Mouse (Mus musculus) hindbrain, postnatal 0 days (tissue): ENCODE data around the gene Filip1l. TPM values are rescaled to one million over a fixed set of nuclear protein-coding genes. Genes with fewer than 3 reads are reported as not detected.

ENCODE experiments used
- ATAC-seq: fragments of 200-750 bp; cut with Nextera tagmentation; 2 replicates; pipeline ENCODE4 v1.8.0; 2017; ENCODE audit warnings: mild to moderate bottlenecking, moderate TSS enrichment, moderate library complexity
- DNase-seq: peaks from one replicate; pipeline ENCODE4 v3.0.0-alpha.2; 2015; ENCODE audit warnings: low spot score
- H3K27ac ChIP-seq: fragments of 300-500 bp; sonication (generic); 2 replicates; pipeline ENCODE4 v1.5.1; 2014; ENCODE audit warnings: mild to moderate bottlenecking
- H3K27me3 ChIP-seq: fragments of 300-500 bp; sonication (generic); 2 replicates; pipeline ENCODE4 v1.6.1; 2014; ENCODE audit warnings: low read length, mixed read lengths; ENCODE audit not compliant: insufficient read depth
- H3K36me3 ChIP-seq: fragments of 300-500 bp; sonication (generic); 2 replicates; pipeline ENCODE4 v1.6.1; 2014; ENCODE audit warnings: low read length, mixed read lengths; ENCODE audit not compliant: insufficient read depth
- H3K4me1 ChIP-seq: fragments of 300-500 bp; sonication (generic); 2 replicates; pipeline ENCODE4 v1.6.1; 2014; ENCODE audit warnings: antibody characterized with exemption, low read length, mixed read lengths; ENCODE audit not compliant: insufficient read depth
- H3K4me2 ChIP-seq: fragments of 300-500 bp; sonication (generic); 2 replicates; pipeline ENCODE4 v1.6.1; 2014; ENCODE audit warnings: low read depth, mild to moderate bottlenecking, low read length, moderate library complexity, mixed read lengths
- H3K4me3 ChIP-seq: fragments of 300-500 bp; sonication (generic); 2 replicates; pipeline ENCODE4 v1.5.1; 2014; ENCODE audit warnings: low read length
- H3K9ac ChIP-seq: fragments of 300-500 bp; sonication (generic); replicated peaks from 2 replicates; pipeline ENCODE4 v1.6.1; 2014; ENCODE audit warnings: mild to moderate bottlenecking, low read length, moderate library complexity, mixed read lengths
- H3K9me3 ChIP-seq: fragments of 300-500 bp; sonication (generic); 2 replicates; pipeline ENCODE4 v1.6.1; 2016; ENCODE audit warnings: low read length, mixed read lengths
- CTCF ChIP-seq: IDR thresholded peaks from 2 replicates; pipeline ENCODE4 v1.5.1; 2016; ENCODE audit warnings: antibody characterized with exemption, control low read depth, low read depth
- WGBS: fragments of 180-500 bp; shearing (Covaris S2); extraction: QIAGEN DNeasy Blood & Tissue Kit; methylation state at CpG from one replicate; pipeline ENCODE4 v1.1.7; 2014; 5-methylcytosine and 5-hydroxymethylcytosine counted together
- polyA plus RNA-seq: library from polyadenylated mRNA; unstranded; fragments of >200 nt; fragmentation: Nextera tagmentation; extraction: Ambion mirVana; gene quantifications from 2 replicates; pipeline ENCODE4 v1.2.1, GENCODE M21; 2015
- total RNA-seq: library from RNA; depleted of rRNA; stranded (reverse); fragments of >200 nt; gene quantifications from 2 replicates; pipeline ENCODE4 v1.2.3, GENCODE M21; 2014; rRNA removed

Filip1l gene
- total RNA-seq: 0.86 and 1.0 TPM in 2 replicates
- 1.8 and 2.1 TPM in 2 replicates for polyA plus RNA-seq

DNA sequence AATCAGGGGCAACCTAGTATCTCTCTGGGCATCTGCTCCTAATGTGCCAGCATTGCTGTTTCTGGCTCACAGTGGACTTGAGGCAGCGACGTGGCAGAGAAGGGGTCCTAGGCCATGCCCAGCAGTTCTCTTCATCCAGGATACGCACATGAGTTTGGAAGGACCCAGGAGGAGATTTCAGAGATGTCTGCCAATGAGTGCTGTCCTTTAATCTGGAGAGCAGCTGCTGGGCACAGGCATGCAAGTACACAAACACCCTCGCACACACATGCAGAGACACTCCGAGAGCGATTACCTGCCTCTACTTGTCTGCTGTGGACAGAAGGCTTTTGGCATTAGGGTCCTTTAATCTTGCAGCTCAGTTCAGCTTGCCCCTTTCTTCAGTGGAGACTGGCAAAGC, at the start of gene Filip1l:
TSS of gene Filip1l (plus strand) at position 343 of the 400 bp plus-strand sequence.
- 73% methylated on average over 6 of the region's 6 CpGs for WGBS
- no peak for DNase-seq
- Histone ChIP-seq H3K36me3 (no peaks in the 10 kb centered on the region), H3K9me3 (no peaks in the 10 kb centered on the region), H3K27me3 (no peaks in the 10 kb centered on the region), H3K4me2 (no peak within 1 kb of the TSS), H3K4me3 (no peak within 1 kb of the TSS), H3K27ac (no peak within 1 kb of the TSS), H3K4me1 (0 out of 2 replicates have a peak, but pooled peaks cover 3% of the 10 kb centered on the region), H3K9ac (no peak within 1 kb of the TSS)
- ATAC-seq: peak; percentile 33; the same call in 1 of the 2 replicates
- TF ChIP-seq CTCF: no peak

DNA sequence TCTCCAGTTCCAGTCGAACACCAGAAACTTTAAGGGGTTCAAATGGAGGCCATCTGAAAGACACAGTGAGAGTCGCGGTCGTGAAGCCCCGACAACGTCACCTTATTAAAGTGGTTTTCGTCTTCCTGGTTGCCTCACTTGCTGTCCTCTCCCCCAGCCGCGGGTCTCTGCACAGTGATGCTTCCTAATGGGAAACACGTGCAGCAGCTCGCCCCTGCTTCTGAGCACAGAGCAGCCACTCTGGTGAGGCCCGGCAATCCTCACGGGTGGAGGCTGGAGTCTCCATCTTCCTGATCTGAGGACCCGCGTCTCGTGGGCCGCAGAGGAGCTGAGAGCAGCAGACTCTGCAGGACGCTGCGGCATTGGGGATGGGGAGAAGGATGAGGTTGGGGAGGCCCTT, 49.2 kb upstream of the Filip1l start:
- H3K4me2 ChIP-seq: no peak overlapping the region
- no peak for TF ChIP-seq CTCF
- H3K9me3 ChIP-seq: no peaks in the 10 kb centered on the region
- no peak for DNase-seq
- H3K4me3 ChIP-seq: no peak overlapping the region
- no peaks in the 10 kb centered on the region for H3K36me3 ChIP-seq
- H3K27me3 ChIP-seq: no peaks in the 10 kb centered on the region
- no peaks in the 10 kb centered on the region for H3K4me1 ChIP-seq
- ATAC-seq: no peak
- no peak overlapping the region for H3K9ac ChIP-seq
- no peak overlapping the region for H3K27ac ChIP-seq
- 64% methylated on average over 19 of the region's 19 CpGs for WGBS

DNA sequence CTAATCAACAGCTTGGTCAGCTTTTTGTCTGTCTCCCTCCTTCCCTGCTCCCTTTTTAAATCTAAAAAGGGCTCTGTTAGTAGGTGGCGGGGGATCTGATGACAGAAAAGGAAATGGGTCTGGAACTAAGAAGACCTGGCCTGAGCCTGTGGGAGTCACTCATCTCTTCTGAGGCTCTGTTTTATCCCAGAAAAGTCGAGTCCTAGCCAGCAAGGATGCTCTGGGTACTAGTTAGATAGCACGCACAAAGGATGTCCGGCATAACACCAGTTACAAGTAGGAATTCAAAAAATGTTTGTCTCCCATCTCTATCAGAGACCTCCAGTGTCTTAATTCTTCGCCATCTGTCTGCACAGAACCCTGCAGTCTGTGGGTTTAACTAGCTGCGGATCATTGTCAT, 47.4 kb upstream of the Filip1l start:
- Histone ChIP-seq H3K4me2 (no peak overlapping the region), H3K36me3 (no peaks in the 10 kb centered on the region), H3K27me3 (no peaks in the 10 kb centered on the region), H3K4me3 (no peak overlapping the region), H3K4me1 (no peaks in the 10 kb centered on the region), H3K27ac (no peak overlapping the region), H3K9ac (no peak overlapping the region), H3K9me3 (no peaks in the 10 kb centered on the region)
- ATAC-seq (no peak), DNase-seq (no peak)
- 82% methylated on average over 6 of the region's 6 CpGs for WGBS
- no peak for TF ChIP-seq CTCF

DNA sequence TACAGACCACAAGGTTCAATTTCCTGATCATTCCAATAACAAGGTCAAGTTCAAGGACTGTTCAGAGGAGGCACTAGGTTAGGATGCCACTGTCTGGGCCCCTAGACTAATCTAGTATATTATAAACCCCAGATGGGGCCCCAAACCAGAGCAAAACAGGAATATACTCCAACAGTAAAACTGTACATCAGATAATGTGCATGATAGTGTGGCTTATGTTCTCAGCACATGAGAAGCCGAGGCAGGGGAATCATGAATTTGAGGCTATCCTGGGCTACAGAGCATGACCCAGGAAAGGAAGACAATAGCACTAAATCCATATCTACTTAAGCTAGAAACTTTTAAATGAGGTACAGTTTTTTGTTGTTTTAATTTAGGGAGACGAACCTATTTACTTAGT, 40.8 kb upstream of the Filip1l start:
- no peaks in the 10 kb centered on the region for H3K36me3 ChIP-seq
- ATAC-seq: no peak
- DNase-seq: no peak
- WGBS: 85% methylated on average over 2 of the region's 2 CpGs
- H3K9me3 ChIP-seq: no peaks in the 10 kb centered on the region
- H3K27ac ChIP-seq: no peak overlapping the region
- no peak overlapping the region for H3K4me3 ChIP-seq
- no peaks in the 10 kb centered on the region for H3K27me3 ChIP-seq
- no peak for TF ChIP-seq CTCF
- no peak overlapping the region for H3K4me2 ChIP-seq
- H3K9ac ChIP-seq: no peak overlapping the region
- H3K4me1 ChIP-seq: no peaks in the 10 kb centered on the region

DNA sequence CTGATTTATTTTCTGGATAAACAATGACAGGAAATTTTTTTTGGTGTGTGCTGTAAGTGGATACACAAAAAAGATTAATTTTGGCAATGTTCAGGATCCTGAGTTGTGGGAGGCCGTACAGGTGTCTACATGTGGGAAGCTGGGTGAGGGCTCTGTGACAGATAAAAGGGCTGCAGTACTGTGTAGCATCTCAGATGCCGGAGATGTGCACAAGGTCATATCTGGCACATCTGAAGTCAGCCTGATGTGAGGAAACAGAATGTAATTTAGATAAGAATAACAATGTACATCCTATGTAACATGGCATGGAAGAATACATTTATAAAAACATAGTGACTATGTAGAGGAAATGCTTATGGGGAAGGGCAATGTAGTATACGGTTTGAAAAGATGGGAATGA, 39.4 kb upstream of the Filip1l start:
- WGBS: 86% methylated on average over 3 of the region's 3 CpGs
- Histone ChIP-seq H3K27me3 (no peaks in the 10 kb centered on the region), H3K4me3 (no peak overlapping the region), H3K9ac (no peak overlapping the region), H3K4me1 (no peaks in the 10 kb centered on the region), H3K9me3 (no peaks in the 10 kb centered on the region), H3K27ac (no peak overlapping the region), H3K36me3 (no peaks in the 10 kb centered on the region), H3K4me2 (no peak overlapping the region)
- no peak for TF ChIP-seq CTCF
- ATAC-seq (no peak), DNase-seq (no peak)

DNA sequence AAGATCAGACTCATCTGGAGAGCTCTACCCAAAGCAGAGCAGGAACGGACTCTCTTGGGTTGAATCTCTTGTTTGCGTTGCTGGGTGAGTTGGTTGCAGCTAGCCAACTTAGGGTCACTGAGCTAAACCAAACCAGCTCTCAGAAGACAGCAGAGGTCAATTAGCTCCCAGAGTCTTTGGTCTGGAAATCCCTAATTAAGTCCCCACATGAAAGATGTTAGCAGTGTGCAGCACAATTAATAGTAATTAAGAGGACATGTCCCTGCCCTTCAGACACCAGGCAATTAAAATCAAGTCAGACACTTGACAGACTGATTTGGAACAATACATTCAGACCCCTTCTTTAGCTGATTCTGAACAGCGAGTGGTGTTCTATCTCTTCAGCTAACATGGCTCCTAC, 38.7 kb upstream of the Filip1l start:
- TF ChIP-seq CTCF: no peak
- Histone ChIP-seq H3K36me3 (no peaks in the 10 kb centered on the region), H3K27ac (no peak overlapping the region), H3K9ac (no peak overlapping the region), H3K27me3 (no peaks in the 10 kb centered on the region), H3K4me3 (no peak overlapping the region), H3K4me2 (no peak overlapping the region), H3K9me3 (no peaks in the 10 kb centered on the region), H3K4me1 (no peaks in the 10 kb centered on the region)
- WGBS: 72% methylated on average over 3 of the region's 3 CpGs
- ATAC-seq (no peak), DNase-seq (no peak)

DNA sequence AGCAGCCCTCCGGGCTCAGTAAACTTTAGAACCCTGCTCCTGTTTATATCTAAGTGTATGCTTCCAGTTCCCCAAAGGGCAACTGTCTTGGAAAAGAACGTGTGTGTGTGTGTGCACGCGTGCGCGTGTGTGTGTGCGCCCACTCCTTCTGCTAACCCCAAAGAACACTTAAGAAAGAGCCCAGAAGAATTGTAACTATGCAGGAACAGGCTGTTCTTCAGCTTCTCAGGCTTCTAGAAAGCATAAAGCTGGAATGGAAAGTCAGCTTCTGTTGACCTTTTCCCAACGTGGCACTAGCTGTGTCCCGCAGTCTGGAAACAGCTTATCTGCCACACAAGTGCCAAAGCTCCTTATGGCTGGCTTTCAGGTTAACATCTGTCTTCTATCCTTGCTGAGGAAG, 37.9 kb upstream of the Filip1l start:
- H3K4me2 ChIP-seq: no peak overlapping the region
- ATAC-seq (no peak), DNase-seq (no peak)
- no peaks in the 10 kb centered on the region for H3K4me1 ChIP-seq
- no peak for TF ChIP-seq CTCF
- WGBS: 89% methylated on average over 9 of the region's 9 CpGs
- no peak overlapping the region for H3K4me3 ChIP-seq
- H3K36me3 ChIP-seq: no peaks in the 10 kb centered on the region
- no peaks in the 10 kb centered on the region for H3K9me3 ChIP-seq
- H3K9ac ChIP-seq: no peak overlapping the region
- H3K27ac ChIP-seq: no peak overlapping the region
- no peaks in the 10 kb centered on the region for H3K27me3 ChIP-seq
